Mouse (Mus musculus): ENCODE data around the gene Hnrnph3.
A peak's percentile ranks its signal among the peaks of the same experiment; 100 is the strongest.
"Not testable (repeated sequence)": the region's sequence is repeated elsewhere in the genome, so short reads cannot be mapped to it uniquely, and the experiment has no call there.

Hnrnph3 gene

DNA sequence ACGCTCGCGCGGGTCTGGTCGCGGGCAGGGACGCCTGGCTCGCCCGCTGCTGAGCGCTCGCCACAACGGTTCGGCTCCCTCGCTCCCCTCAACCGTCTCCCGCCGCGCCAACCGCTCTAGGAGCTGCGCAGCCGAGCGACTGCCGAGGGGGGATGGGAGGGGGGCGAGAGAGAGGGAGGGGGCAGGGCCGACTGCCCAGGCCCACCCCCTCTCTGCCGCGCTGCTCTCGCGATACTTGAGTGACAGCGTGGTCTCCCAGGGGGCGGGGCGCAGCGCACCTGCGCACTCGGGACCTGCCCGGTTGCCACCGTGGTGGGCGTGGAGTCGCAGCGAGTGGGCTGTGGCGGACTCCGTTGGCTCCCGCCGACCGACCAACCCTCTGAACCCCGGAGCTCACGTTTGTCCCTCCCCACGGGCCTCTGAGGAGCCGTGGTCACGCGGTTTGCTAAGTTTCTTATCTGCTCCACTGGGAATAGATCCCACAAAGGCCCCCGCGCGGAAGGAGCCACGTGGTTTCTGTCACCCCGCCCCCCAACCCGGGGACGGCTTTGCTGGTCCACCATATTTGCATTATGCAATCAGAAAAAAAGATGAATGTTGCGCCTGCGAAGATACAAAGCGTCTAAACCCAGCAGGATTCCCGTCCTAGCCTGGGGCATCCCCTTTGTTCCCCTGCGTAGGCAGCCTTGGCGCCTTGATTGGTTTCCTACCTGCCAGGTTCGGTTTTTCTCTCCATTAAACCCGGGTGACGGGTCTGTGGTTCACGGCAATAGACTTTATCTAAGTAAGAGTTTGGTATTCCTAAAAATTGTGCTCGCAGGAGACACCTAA is at the start of gene Hnrnph3, which contains the start of gene Pbld2:
TSS of gene Hnrnph3 (minus strand) at position 469 of the 831 bp plus-strand sequence.
TSS of gene Pbld2 (plus strand) at position 567 of the 831 bp plus-strand sequence.
- peak; percentile 98 for DNase-seq (ENCODE audit: low read depth)

- peak; percentile 69 for DNase-seq (ENCODE audit: low read depth)
Observed at GRCm38 (mm10) chr10:63065988-63066387, 42.0 kb upstream of the Hnrnph3 start.

- DNase-seq (ENCODE audit: low read depth), result no peak
Observed at GRCm38 (mm10) chr10:63065561-63065960, 41.5 kb upstream of the Hnrnph3 start.

DNA sequence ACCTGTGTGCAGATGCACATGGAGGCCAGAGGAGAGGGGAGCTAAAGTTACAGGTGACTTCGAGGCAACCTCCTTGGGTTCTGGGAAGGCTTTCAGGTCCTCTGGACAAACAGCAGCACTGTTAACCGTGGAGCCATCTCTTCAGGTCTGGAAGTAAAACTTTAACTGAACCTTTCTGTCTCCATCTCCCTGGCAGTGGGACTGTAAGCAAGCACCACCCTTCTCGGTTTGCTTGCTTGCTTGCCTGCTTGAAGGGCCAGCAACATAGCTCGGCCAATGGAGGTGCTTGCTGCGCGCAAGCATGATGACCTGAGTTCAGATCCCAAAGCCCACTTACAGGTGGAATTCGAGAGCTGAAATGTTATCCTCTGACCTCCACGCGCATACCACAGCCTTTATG is 40.5 kb upstream of the Hnrnph3 start:
- no peak for DNase-seq (ENCODE audit: low read depth)

- DNase-seq (ENCODE audit: low read depth), result no peak
Observed at GRCm38 (mm10) chr10:63063365-63063764, 39.3 kb upstream of the Hnrnph3 start.

- DNase-seq (ENCODE audit: low read depth), result no peak
Observed at GRCm38 (mm10) chr10:63062696-63063095, 38.7 kb upstream of the Hnrnph3 start.

DNA sequence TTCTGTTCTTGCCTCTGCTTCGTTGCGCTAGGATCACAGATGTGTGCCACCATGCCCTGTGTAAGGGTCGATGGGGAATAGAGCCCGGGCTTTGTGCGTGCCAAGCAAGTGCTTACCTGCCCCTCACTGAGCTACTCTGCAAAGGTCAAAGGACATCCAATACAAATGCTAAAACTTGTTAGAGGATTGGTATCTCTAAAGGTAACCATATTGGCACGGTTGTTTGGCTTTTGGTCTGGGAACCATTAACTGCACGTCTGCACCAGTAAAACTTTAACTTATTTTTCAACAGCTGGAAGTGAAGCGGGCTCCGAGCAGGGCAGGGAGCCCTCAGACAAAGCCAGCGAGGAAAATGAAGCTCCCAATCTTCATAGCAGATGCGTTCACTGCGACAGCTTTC is 37.2 kb upstream of the Hnrnph3 start:
- DNase-seq (ENCODE audit: low read depth), result no peak

- no peak for DNase-seq (ENCODE audit: low read depth)
Observed at GRCm38 (mm10) chr10:63060406-63060805, 36.4 kb upstream of the Hnrnph3 start.

DNA sequence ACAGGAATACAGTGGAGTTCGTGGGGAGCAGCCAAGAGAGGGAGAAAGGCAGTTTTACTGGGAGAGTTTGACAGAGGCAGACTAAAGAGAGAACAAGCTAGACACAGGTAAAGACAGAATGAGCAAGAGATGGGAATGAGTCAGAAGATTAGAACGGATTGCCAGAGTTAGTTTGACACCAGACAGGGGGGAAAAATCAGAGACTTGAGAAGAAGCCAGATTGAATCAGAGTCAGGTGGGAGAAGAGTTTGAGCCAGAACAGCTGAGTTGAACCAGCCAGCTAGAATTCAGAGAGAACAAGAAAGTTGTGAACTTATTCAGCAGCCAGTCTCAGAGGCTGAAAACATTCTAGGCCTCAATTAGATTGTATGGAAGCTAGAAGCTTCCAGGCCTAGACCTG is 35.8 kb upstream of the Hnrnph3 start, which contains the start of gene Pbld1:
TSS of gene Pbld1 (plus strand) at position 301 of the 400 bp plus-strand sequence.
- no peak for DNase-seq (ENCODE audit: low read depth)

- DNase-seq (ENCODE audit: low read depth), result no peak
Observed at GRCm38 (mm10) chr10:63056966-63057750, 33.1 kb upstream of the Hnrnph3 start.

GRCm38 (mm10) chr10:63054586-63054985 is 30.6 kb upstream of the Hnrnph3 start:
- peak; percentile 32 for DNase-seq (ENCODE audit: low read depth)

DNA sequence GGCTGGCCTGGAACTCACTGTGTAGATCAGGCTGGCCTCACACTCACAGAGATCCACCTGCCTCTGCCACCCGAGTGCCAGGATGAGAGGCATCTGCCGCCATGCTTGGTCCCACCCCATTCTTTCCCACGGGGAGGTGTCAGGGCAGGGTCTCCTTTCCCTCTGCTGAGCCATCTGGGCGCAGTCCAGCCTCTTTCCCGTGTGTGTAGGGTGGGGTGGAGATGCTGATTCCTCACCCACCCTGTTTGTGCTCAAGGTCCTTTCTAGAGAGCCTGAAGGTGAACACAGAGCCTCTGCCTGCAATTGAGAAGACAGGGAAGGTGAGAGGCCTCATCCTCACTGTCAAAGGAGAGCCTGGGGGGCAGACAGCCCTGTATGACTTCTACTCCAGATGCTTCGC is 30.1 kb upstream of the Hnrnph3 start:
- DNase-seq (ENCODE audit: low read depth), result not testable (repeated sequence)

- no peak for DNase-seq (ENCODE audit: low read depth)
Observed at GRCm38 (mm10) chr10:63053007-63053406, 29.0 kb upstream of the Hnrnph3 start.

- no peak for DNase-seq (ENCODE audit: low read depth)
Observed at GRCm38 (mm10) chr10:63052011-63052410, 28.0 kb upstream of the Hnrnph3 start.

- no peak for DNase-seq (ENCODE audit: low read depth)
Observed at GRCm38 (mm10) chr10:63051267-63051666, 27.2 kb upstream of the Hnrnph3 start.

DNA sequence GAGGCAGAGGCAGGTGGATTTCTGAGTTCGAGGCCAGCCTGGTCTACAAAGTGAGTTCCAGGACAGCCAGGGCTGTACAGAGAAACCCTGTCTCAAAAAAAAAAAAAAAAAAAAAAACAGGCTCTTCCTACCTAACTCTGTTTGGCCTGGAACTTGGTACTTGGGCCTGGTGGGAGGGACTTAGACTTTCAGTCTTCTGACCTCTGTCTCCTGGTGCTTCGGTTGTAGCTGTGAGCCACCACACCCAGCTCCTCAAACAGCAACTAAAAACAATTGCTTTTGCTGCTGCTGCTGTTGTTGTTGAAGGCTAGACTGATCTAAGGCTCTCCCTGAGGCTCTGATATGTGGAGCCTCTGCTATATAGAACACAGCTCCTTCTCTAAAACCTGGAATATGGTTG is 25.1 kb upstream of the Hnrnph3 start:
- DNase-seq (ENCODE audit: low read depth), result no peak

GRCm38 (mm10) chr10:63047751-63048150 is 23.7 kb upstream of the Hnrnph3 start:
- no peak for DNase-seq (ENCODE audit: low read depth)

DNA sequence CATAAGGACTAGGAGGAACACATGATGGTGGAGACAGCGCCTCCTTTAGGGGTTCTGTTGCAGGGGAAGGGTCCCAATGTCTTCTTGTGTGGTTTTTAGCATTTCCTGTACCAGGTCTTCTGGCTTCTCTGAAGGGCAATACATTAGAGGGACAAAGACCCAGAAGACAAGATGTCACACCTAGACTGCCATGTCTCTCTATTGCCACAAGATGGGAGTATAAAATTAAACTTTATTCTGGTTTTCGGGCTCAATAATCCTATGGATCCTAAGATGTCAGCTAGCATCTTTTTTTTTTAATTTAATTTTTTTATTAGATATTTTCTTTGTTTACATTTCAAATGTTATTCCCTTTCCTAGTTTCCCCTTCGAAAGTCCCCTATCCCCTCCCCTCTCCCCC is 19.1 kb upstream of the Hnrnph3 start:
- no peak for DNase-seq (ENCODE audit: low read depth)

GRCm38 (mm10) chr10:63039867-63040628 is 16.0 kb upstream of the Hnrnph3 start:
- DNase-seq (ENCODE audit: low read depth), result no peak

GRCm38 (mm10) chr10:63038571-63039320 is 14.7 kb upstream of the Hnrnph3 start:
- DNase-seq (ENCODE audit: low read depth), result no peak

DNA sequence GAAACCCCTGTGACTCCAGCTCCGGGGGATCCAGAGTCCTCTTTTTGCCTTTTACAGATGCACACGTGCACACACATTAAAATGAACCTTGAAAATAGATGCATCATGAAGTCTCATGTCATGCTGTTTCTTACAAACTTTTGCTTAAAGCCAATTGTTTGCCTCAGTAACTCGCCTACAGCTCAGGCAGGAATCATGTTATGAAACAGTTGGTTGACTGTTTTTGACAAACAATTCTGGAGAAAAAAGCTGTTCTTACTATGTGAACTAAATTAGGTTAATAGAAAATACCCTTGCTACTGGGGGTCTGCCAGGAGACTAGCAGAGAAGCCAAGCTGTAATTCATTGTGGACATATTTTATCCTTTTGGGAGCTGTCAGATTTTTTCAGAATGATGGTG is 8.9 kb upstream of the Hnrnph3 start:
- DNase-seq (ENCODE audit: low read depth), result no peak

All from induced T-regulatory cell, adult 2 months (primary cell).